Mouse (Mus musculus): ENCODE data around the gene Polr3gl.

Polr3gl gene

GRCm38 (mm10) chr3:96576690-96577541, 17.1 kb downstream of the Polr3gl start, which contains the start of gene Gm16253:
Gene Gm16253 (plus strand): TSS chr3:96576984.
- in situ Hi-C loops (cut with MboI; ENCODE audit: low pct_unique_long_range_greater_than_20kb in 1 of 2, low sequenced_read_pairs in 2 of 2, unreplicated experiment in 1 of 2) = no loop called here

GRCm38 (mm10) chr3:96576005-96576658, 17.8 kb downstream of the Polr3gl start:
- in situ Hi-C loops (cut with MboI; ENCODE audit: low pct_unique_long_range_greater_than_20kb in 1 of 2, low sequenced_read_pairs in 2 of 2, unreplicated experiment in 1 of 2) = no loop called here

GRCm38 (mm10) chr3:96575272-96575984, 18.6 kb downstream of the Polr3gl start:
- in situ Hi-C loops (cut with MboI; ENCODE audit: low pct_unique_long_range_greater_than_20kb in 1 of 2, low sequenced_read_pairs in 2 of 2, unreplicated experiment in 1 of 2) = no loop called here

GRCm38 (mm10) chr3:96573611-96574511, 20.1 kb downstream of the Polr3gl start:
- in situ Hi-C loops (cut with MboI; ENCODE audit: low pct_unique_long_range_greater_than_20kb in 1 of 2, low sequenced_read_pairs in 2 of 2, unreplicated experiment in 1 of 2) = loop anchor here in 1 of 2 experiments (25.0 kb wide), 1 partner anchor 588 kb away; the partner anchor contains the start of gene Acp6

GRCm38 (mm10) chr3:96571896-96572698, 21.9 kb downstream of the Polr3gl start:
- in situ Hi-C loops (cut with MboI; ENCODE audit: low pct_unique_long_range_greater_than_20kb in 1 of 2, low sequenced_read_pairs in 2 of 2, unreplicated experiment in 1 of 2) = loop anchor here in 1 of 2 experiments (25.0 kb wide), 1 partner anchor 590 kb away; the partner anchor contains the start of gene Acp6

GRCm38 (mm10) chr3:96571336-96571735, 22.6 kb downstream of the Polr3gl start:
- in situ Hi-C loops (cut with MboI; ENCODE audit: low pct_unique_long_range_greater_than_20kb in 1 of 2, low sequenced_read_pairs in 2 of 2, unreplicated experiment in 1 of 2) = loop anchor here in 1 of 2 experiments (25.0 kb wide), 1 partner anchor 591 kb away; the partner anchor contains the start of gene Acp6

GRCm38 (mm10) chr3:96570643-96571042, 23.3 kb downstream of the Polr3gl start:
- in situ Hi-C loops (cut with MboI; ENCODE audit: low pct_unique_long_range_greater_than_20kb in 1 of 2, low sequenced_read_pairs in 2 of 2, unreplicated experiment in 1 of 2) = loop anchor here in 1 of 2 experiments (25.0 kb wide), 1 partner anchor 592 kb away; the partner anchor contains the start of gene Acp6

- in situ Hi-C loops (cut with MboI; ENCODE audit: low pct_unique_long_range_greater_than_20kb in 1 of 2, low sequenced_read_pairs in 2 of 2, unreplicated experiment in 1 of 2) = loop anchor here in 1 of 2 experiments (25.0 kb wide), 1 partner anchor 592 kb away; the partner anchor contains the start of gene Acp6
These were observed 23.9 kb downstream of the Polr3gl start for GRCm38 (mm10) chr3:96569966-96570605.

GRCm38 (mm10) chr3:96569506-96569905, 24.5 kb downstream of the Polr3gl start:
- in situ Hi-C loops (cut with MboI; ENCODE audit: low pct_unique_long_range_greater_than_20kb in 1 of 2, low sequenced_read_pairs in 2 of 2, unreplicated experiment in 1 of 2) = loop anchor here in 1 of 2 experiments (25.0 kb wide), 1 partner anchor 593 kb away; the partner anchor contains the start of gene Acp6

- in situ Hi-C loops (cut with MboI; ENCODE audit: low pct_unique_long_range_greater_than_20kb in 1 of 2, low sequenced_read_pairs in 2 of 2, unreplicated experiment in 1 of 2) = loop anchor here in 1 of 2 experiments (25.0 kb wide), 1 partner anchor 594 kb away; the partner anchor contains the start of gene Acp6
These were observed 25.4 kb downstream of the Polr3gl start for GRCm38 (mm10) chr3:96568605-96569004.

- in situ Hi-C loops (cut with MboI; ENCODE audit: low pct_unique_long_range_greater_than_20kb in 1 of 2, low sequenced_read_pairs in 2 of 2, unreplicated experiment in 1 of 2) = loop anchor here in 1 of 2 experiments (25.0 kb wide), 1 partner anchor 595 kb away; the partner anchor contains the start of gene Acp6
These were observed 27.1 kb downstream of the Polr3gl start for GRCm38 (mm10) chr3:96566661-96567450.

GRCm38 (mm10) chr3:96565105-96565504, 28.9 kb downstream of the Polr3gl start:
- in situ Hi-C loops (cut with MboI; ENCODE audit: low pct_unique_long_range_greater_than_20kb in 1 of 2, low sequenced_read_pairs in 2 of 2, unreplicated experiment in 1 of 2) = loop anchor here in 1 of 2 experiments (25.0 kb wide), 1 partner anchor 597 kb away; the partner anchor contains the start of gene Acp6

GRCm38 (mm10) chr3:96564633-96565032, 29.3 kb downstream of the Polr3gl start:
- in situ Hi-C loops (cut with MboI; ENCODE audit: low pct_unique_long_range_greater_than_20kb in 1 of 2, low sequenced_read_pairs in 2 of 2, unreplicated experiment in 1 of 2) = loop anchor here in 1 of 2 experiments (25.0 kb wide), 1 partner anchor 598 kb away; the partner anchor contains the start of gene Acp6

GRCm38 (mm10) chr3:96563911-96564632, 29.9 kb downstream of the Polr3gl start:
- in situ Hi-C loops (cut with MboI; ENCODE audit: low pct_unique_long_range_greater_than_20kb in 1 of 2, low sequenced_read_pairs in 2 of 2, unreplicated experiment in 1 of 2) = loop anchor here in 1 of 2 experiments (25.0 kb wide), 1 partner anchor 598 kb away; the partner anchor contains the start of gene Acp6

Data from mouse embryonic stem cell (cell line).